Mouse (Mus musculus) testis, adult 2 months (tissue): ENCODE measurements around the gene Rce1. TPM values are rescaled to one million over a fixed set of nuclear protein-coding genes. Genes with fewer than 3 reads are reported as not detected.
A peak's percentile ranks its signal among the peaks of the same experiment; 100 is the strongest.

Experiments used
- H3K27ac ChIP-seq: fragments of 200-500 bp; 2 replicates; pipeline ENCODE4 v1.5.1; 2012; ENCODE audit warnings: low read depth, low read length; ENCODE audit not compliant: control insufficient read depth, insufficient read depth
- H3K27me3 ChIP-seq: fragments of 200-500 bp; 2 replicates; pipeline ENCODE4 v1.6.1; 2012; ENCODE audit warnings: mild to moderate bottlenecking, low read length, moderate library complexity; ENCODE audit not compliant: control insufficient read depth, insufficient read depth
- H3K36me3 ChIP-seq: fragments of 200-500 bp; 2 replicates; pipeline ENCODE4 v1.6.1; 2012; ENCODE audit warnings: mild to moderate bottlenecking, low read length; ENCODE audit not compliant: control insufficient read depth, insufficient read depth
- H3K4me1 ChIP-seq: fragments of 200-500 bp; 2 replicates; pipeline ENCODE4 v1.6.1; 2012; ENCODE audit warnings: low read length; ENCODE audit not compliant: control insufficient read depth, insufficient read depth
- H3K4me3 ChIP-seq: fragments of 200-500 bp; 2 replicates; pipeline ENCODE4 v1.5.1; 2012; ENCODE audit warnings: low read depth, mild to moderate bottlenecking, low read length, moderate library complexity, mixed read lengths; ENCODE audit not compliant: control insufficient read depth
- CTCF ChIP-seq: fragments of 200-500 bp; IDR thresholded peaks from 2 replicates; pipeline ENCODE4 v1.5.1; 2012; ENCODE audit warnings: low read depth, mild to moderate bottlenecking, inconsistent platforms, low read length, moderate library complexity; ENCODE audit not compliant: control insufficient read depth, insufficient read depth, insufficient replicate concordance
- POLR2A ChIP-seq: fragments of 200-500 bp; IDR thresholded peaks from 2 replicates; pipeline ENCODE4 v1.6.1; 2012; ENCODE audit warnings: low read depth, mild to moderate bottlenecking, inconsistent platforms, low read length, moderate library complexity; ENCODE audit not compliant: control insufficient read depth
- polyA plus RNA-seq: library from polyadenylated mRNA; depleted of rRNA; stranded (reverse); fragments of >200 nt; gene quantifications from 2 replicates; pipeline ENCODE4 v1.2.3, GENCODE M21; 2012

The Rce1 gene
- polyA plus RNA-seq, 1 experiment: 43.7 TPM

- H3K4me1 ChIP-seq: peaks cover 16% of the 10 kb centered on the region
- no peaks in the 10 kb centered on the region for H3K36me3 ChIP-seq
- no peaks in the 10 kb centered on the region for H3K27me3 ChIP-seq
- no peak overlapping the region for H3K27ac ChIP-seq
- no peak overlapping the region for H3K4me3 ChIP-seq
- TF ChIP-seq CTCF: no peak
- TF ChIP-seq POLR2A: no peak
Observed at GRCm38 (mm10) chr19:4612181-4612961, 13.1 kb downstream of the Rce1 start.

GRCm38 (mm10) chr19:4610109-4610508 is 15.3 kb downstream of the Rce1 start:
- TF ChIP-seq CTCF (no peak), POLR2A (no peak)
- no peak overlapping the region for H3K4me3 ChIP-seq
- H3K27me3 ChIP-seq: no peaks in the 10 kb centered on the region
- H3K27ac ChIP-seq: no peak overlapping the region
- peaks cover 6% of the 10 kb centered on the region for H3K4me1 ChIP-seq
- no peaks in the 10 kb centered on the region for H3K36me3 ChIP-seq

GRCm38 (mm10) chr19:4608511-4608910 is 16.9 kb downstream of the Rce1 start:
- no peaks in the 10 kb centered on the region for H3K4me1 ChIP-seq
- no peaks in the 10 kb centered on the region for H3K27me3 ChIP-seq
- TF ChIP-seq POLR2A (no peak), CTCF (no peak)
- no peak overlapping the region for H3K27ac ChIP-seq
- H3K4me3 ChIP-seq: peak overlapping the region; percentile 75
- no peaks in the 10 kb centered on the region for H3K36me3 ChIP-seq

GRCm38 (mm10) chr19:4607406-4607805 is 18.0 kb downstream of the Rce1 start:
- no peaks in the 10 kb centered on the region for H3K27me3 ChIP-seq
- H3K4me3 ChIP-seq: peak overlapping the region; percentile 75
- H3K4me1 ChIP-seq: no peaks in the 10 kb centered on the region
- no peak for TF ChIP-seq CTCF
- TF ChIP-seq POLR2A: no peak
- H3K36me3 ChIP-seq: no peaks in the 10 kb centered on the region
- no peak overlapping the region for H3K27ac ChIP-seq

GRCm38 (mm10) chr19:4605654-4606053 is 19.8 kb downstream of the Rce1 start:
- H3K4me3 ChIP-seq: peak overlapping the region; percentile 3
- H3K4me1 ChIP-seq: no peaks in the 10 kb centered on the region
- no peaks in the 10 kb centered on the region for H3K36me3 ChIP-seq
- no peak overlapping the region for H3K27ac ChIP-seq
- H3K27me3 ChIP-seq: no peaks in the 10 kb centered on the region
- TF ChIP-seq CTCF (no peak), POLR2A (no peak)

- H3K27me3 ChIP-seq: no peaks in the 10 kb centered on the region
- no peaks in the 10 kb centered on the region for H3K36me3 ChIP-seq
- H3K4me1 ChIP-seq: no peaks in the 10 kb centered on the region
- no peak overlapping the region for H3K4me3 ChIP-seq
- TF ChIP-seq POLR2A (no peak), CTCF (peak; percentile 10; the same call in 1 of the 2 replicates)
- no peak overlapping the region for H3K27ac ChIP-seq
Observed at GRCm38 (mm10) chr19:4603801-4604723, 21.4 kb downstream of the Rce1 start.

- Histone ChIP-seq H3K4me1 (no peaks in the 10 kb centered on the region), H3K4me3 (no peak overlapping the region), H3K27ac (no peak overlapping the region), H3K36me3 (no peaks in the 10 kb centered on the region), H3K27me3 (no peaks in the 10 kb centered on the region)
- no peak for TF ChIP-seq POLR2A
- TF ChIP-seq CTCF: no peak
Observed at GRCm38 (mm10) chr19:4602459-4602858, 23.0 kb downstream of the Rce1 start.
